Mouse (Mus musculus) G1E (cell line): ENCODE measurements around the gene Igsf3. TPM values are rescaled to one million over a fixed set of nuclear protein-coding genes. Genes with fewer than 3 reads are reported as not detected.

ENCODE experiments used
- ATAC-seq: 2 replicates; pipeline ENCODE4 v1.8.0; 2016; ENCODE audit warnings: mild to moderate bottlenecking; ENCODE audit not compliant: insufficient number of reproducible peaks, poor library complexity, low FRiP score, severe bottlenecking; ENCODE audit errors: extremely low read depth
- DNase-seq: peaks from one replicate; pipeline ENCODE4 v3.0.0; 2012; ENCODE audit warnings: low spot score
- H3K27me3 ChIP-seq: 2 replicates; pipeline ENCODE4 v1.6.1; 2012; ENCODE audit warnings: mild to moderate bottlenecking, low read length, inconsistent platforms; ENCODE audit not compliant: insufficient read depth
- H3K36me3 ChIP-seq: replicated peaks from 2 replicates; pipeline ENCODE3; 2012; ENCODE audit warnings: mild to moderate bottlenecking, inconsistent platforms
- H3K4me1 ChIP-seq: 2 replicates; pipeline ENCODE4 v1.6.1; 2012; ENCODE audit warnings: low read depth, low read length, inconsistent platforms, mixed read lengths; ENCODE audit not compliant: insufficient read depth
- H3K4me3 ChIP-seq: 2 replicates; pipeline ENCODE4 v1.5.1; 2012; ENCODE audit warnings: low read depth, mild to moderate bottlenecking, inconsistent platforms, low read length, moderate library complexity, mixed read lengths
- H3K9me3 ChIP-seq: replicated peaks from 2 replicates; pipeline ENCODE4 v1.6.1; 2012; ENCODE audit warnings: inconsistent platforms
- CTCF ChIP-seq: IDR thresholded peaks from 2 replicates; pipeline ENCODE4 v1.5.1; 2012; ENCODE audit warnings: low read depth, low read length, inconsistent platforms, mixed read lengths
- GATA1 ChIP-seq: IDR thresholded peaks from 2 replicates; pipeline ENCODE4 v1.6.1; 2012; ENCODE audit warnings: borderline replicate concordance, low read length, inconsistent platforms, mixed read lengths
- GATA2 ChIP-seq: IDR thresholded peaks from 2 replicates; pipeline ENCODE4 v1.6.1; 2012; ENCODE audit warnings: low read depth, low read length, inconsistent platforms, borderline replicate concordance
- POLR2AphosphoS5 ChIP-seq: IDR thresholded peaks from 2 replicates; pipeline ENCODE4 v1.6.1; 2012; ENCODE audit warnings: low read depth, low read length, inconsistent platforms; ENCODE audit not compliant: insufficient replicate concordance
- TAL1 ChIP-seq: conservative IDR thresholded peaks from 2 replicates; pipeline ENCODE4 v1.6.1; 2012; ENCODE audit warnings: low read depth, low read length, inconsistent platforms, mixed read lengths
- polyA plus RNA-seq: library from polyadenylated mRNA; stranded (reverse); fragments of >175 nt; gene quantifications from 2 replicates; pipeline ENCODE4 v1.2.3, GENCODE M21; 2012
- total RNA-seq, 2 experiments: library from RNA; stranded (forward) in 1 of 2; stranded (reverse) in 1 of 2; fragments of 200-1000 nt in 1 of 2; fragments of >200 nt in 1 of 2; fragmentation: Nextera tagmentation in 1 of 2; gene quantifications; 2 replicates each; pipeline ENCODE4 v1.2.3; 2014 to 2017

Igsf3 gene
- total and polyA plus RNA-seq, 3 experiments = 14.6 to 33.0 (median 19.1) TPM

- no peak for DNase-seq
- peaks cover 59% of the 10 kb centered on the region for H3K4me1 ChIP-seq
- H3K27me3 ChIP-seq = no peaks in the 10 kb centered on the region
- no peak for TF ChIP-seq POLR2AphosphoS5
- no peak for TF ChIP-seq GATA1
- TF ChIP-seq CTCF = no peak
- TF ChIP-seq TAL1 = no peak
- H3K9me3 ChIP-seq = peaks cover 5% of the 10 kb centered on the region
- peaks cover 2% of the 10 kb centered on the region for H3K36me3 ChIP-seq
- H3K4me3 ChIP-seq = no peak overlapping the region
- no peak for ATAC-seq
Observed at GRCm38 (mm10) chr3:101346806-101347205, 30.1 kb upstream of the Igsf3 start.

- Histone ChIP-seq H3K36me3 (no peaks in the 10 kb centered on the region), H3K27me3 (no peaks in the 10 kb centered on the region), H3K9me3 (peaks cover 7% of the 10 kb centered on the region), H3K4me3 (peak overlapping the region; percentile 45; the same call in 1 of the 2 replicates), H3K4me1 (peaks cover 68% of the 10 kb centered on the region)
- TF ChIP-seq TAL1 (no peak), CTCF (no peak), GATA2 (no peak), GATA1 (no peak), POLR2AphosphoS5 (no peak)
- ATAC-seq (no peak), DNase-seq (no peak)
Observed at GRCm38 (mm10) chr3:101348501-101349161, 28.3 kb upstream of the Igsf3 start.

DNA sequence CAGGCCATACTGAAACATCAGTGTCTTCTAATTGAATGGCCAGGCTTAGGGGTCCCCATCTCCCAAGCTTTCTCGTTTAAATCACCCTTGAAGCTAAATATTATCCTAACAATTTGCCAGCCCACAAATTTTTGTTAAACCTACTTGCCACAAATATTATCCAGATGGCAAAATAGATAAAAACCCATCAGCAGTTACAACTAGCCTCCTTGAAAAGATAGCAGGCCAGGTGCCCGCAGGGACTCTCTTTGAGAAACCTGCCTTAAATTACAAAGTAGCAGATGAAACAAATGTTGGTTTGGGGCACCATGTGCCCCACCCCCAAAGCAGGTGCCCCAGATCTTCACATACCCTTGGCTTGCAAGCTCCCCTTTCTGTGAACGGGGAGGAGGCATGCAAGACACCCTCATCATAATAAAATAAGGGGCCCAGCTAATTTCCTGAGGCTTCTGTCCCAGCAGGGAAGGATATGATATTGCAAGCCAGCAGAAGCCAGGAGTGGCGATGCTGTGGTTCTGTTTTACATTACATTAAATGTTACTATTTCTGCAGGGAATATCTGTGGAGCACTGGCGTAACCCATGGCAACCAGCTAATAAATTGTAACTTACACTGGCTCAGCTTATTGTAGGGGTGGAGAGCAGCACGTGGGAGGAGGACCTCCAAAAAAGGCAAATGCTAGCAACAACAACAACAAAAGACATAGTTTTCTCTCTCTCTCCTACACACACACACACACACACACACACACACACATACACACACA, 27.2 kb upstream of the Igsf3 start:
- DNase-seq (no peak), ATAC-seq (no peak)
- Histone ChIP-seq H3K27me3 (no peaks in the 10 kb centered on the region), H3K4me3 (peak overlapping the region; percentile 5; the same call in 1 of the 2 replicates), H3K36me3 (no peaks in the 10 kb centered on the region), H3K4me1 (peaks cover 79% of the 10 kb centered on the region), H3K9me3 (peaks cover 7% of the 10 kb centered on the region)
- TF ChIP-seq POLR2AphosphoS5 (no peak), TAL1 (0 out of 2 replicates have a peak, but pooled peaks have one; percentile 17)

- peaks cover 86% of the 10 kb centered on the region for H3K4me1 ChIP-seq
- no peak for DNase-seq
- no peak for ATAC-seq
Observed at GRCm38 (mm10) chr3:101350406-101350805, 26.5 kb upstream of the Igsf3 start.

DNA sequence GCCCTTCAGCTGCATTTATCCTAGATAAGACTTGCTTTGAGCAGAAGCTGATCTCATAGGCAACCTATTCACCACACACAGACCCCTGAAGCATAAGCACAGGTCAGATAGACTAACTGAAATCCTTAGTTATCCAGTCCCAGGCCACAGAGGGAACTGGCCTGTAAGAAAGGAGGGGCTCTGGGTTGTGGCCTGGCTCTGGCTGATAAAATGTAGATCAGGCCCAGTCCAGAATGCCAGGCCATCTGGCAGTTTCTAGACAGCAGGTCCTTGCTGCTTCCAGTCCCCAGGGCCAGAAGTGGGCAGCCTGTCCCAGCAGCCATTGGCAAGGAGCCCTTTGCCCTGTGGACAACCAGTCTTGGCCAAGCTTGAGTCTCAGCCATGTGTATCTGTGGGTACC, 22.4 kb upstream of the Igsf3 start:
- H3K9me3 ChIP-seq = peaks cover 11% of the 10 kb centered on the region
- peaks cover 74% of the 10 kb centered on the region for H3K4me1 ChIP-seq
- TF ChIP-seq GATA2 (no peak), TAL1 (peak; percentile 85)
- no peaks in the 10 kb centered on the region for H3K36me3 ChIP-seq
- H3K4me3 ChIP-seq = peak overlapping the region; percentile 48; the same call in 1 of the 2 replicates
- ATAC-seq (peak; percentile 87), DNase-seq (no peak)
- no peaks in the 10 kb centered on the region for H3K27me3 ChIP-seq

More at GRCm38 (mm10) chr3:101350406-101350805, 26.5 kb upstream of the Igsf3 start:
- no peaks in the 10 kb centered on the region for H3K36me3 ChIP-seq
- no peaks in the 10 kb centered on the region for H3K27me3 ChIP-seq
- H3K4me3 ChIP-seq = no peak overlapping the region
- no peak for TF ChIP-seq GATA1
- no peak for TF ChIP-seq CTCF
- TF ChIP-seq TAL1 = no peak
- no peak for TF ChIP-seq GATA2
- no peak for TF ChIP-seq POLR2AphosphoS5
- peaks cover 7% of the 10 kb centered on the region for H3K9me3 ChIP-seq

- DNase-seq = no peak
- no peaks in the 10 kb centered on the region for H3K36me3 ChIP-seq
- H3K27me3 ChIP-seq = no peaks in the 10 kb centered on the region
- no peak for ATAC-seq
- H3K4me3 ChIP-seq = peak overlapping the region; percentile 30; the same call in 1 of the 2 replicates
- peaks cover 11% of the 10 kb centered on the region for H3K9me3 ChIP-seq
- no peak for TF ChIP-seq GATA2
- TF ChIP-seq GATA1 = no peak
- peak; percentile 43; the same call in 1 of the 2 replicates for TF ChIP-seq TAL1
- no peak for TF ChIP-seq CTCF
- TF ChIP-seq POLR2AphosphoS5 = no peak
- H3K4me1 ChIP-seq = peaks cover 68% of the 10 kb centered on the region
Observed at GRCm38 (mm10) chr3:101355702-101356101, 21.2 kb upstream of the Igsf3 start.
